16 mouse cellular contexts compared by ENCODE assay signal in genomic region chr6:134504866-134505265, GRCm38 (mm10).
A peak's percentile ranks its signal among the peaks of the same experiment; 100 is the strongest.
DNase-seq lines count a peak whose midpoint lies in the region; ATAC-seq and TF ChIP-seq lines count a peak whose summit lies in the region.
"Had no signal": no experiment of that assay in that cellular context is flagged by ENCODE, and none has a peak within 500 bp of the region (broad histone marks: within the 10 kb centered on the region; RNA-seq: fewer than 3 reads in every experiment).

No protein-coding gene starts in this region.

- no peak for ATAC-seq in hindbrain, embryonic 16.5 days
- ATAC-seq in liver, embryonic 14.5 days (ENCODE audit: insufficient read depth) = peak; percentile 60; the same call in 1 of the 2 replicates
- no peak for ATAC-seq in forebrain, embryonic 13.5 days
- ATAC-seq: CD4-positive, CD25-positive, alpha-beta regulatory T cell, adult 4 months; lung, postnatal 0 days; midbrain, embryonic 16.5 days had no signal

- peaks cover 9% of the 10 kb centered on the region for H3K4me1 ChIP-seq in hindbrain, embryonic 10.5 days (replicated peaks)
- peaks cover 3% of the 10 kb centered on the region; the same call in 1 of the 2 replicates for H3K4me1 ChIP-seq in hindbrain, embryonic 16.5 days (ENCODE audit: control insufficient read depth, insufficient read depth, low read depth, low read length)
- no peaks in the 10 kb centered on the region for H3K4me1 ChIP-seq in liver, embryonic 14.5 days (replicated peaks; ENCODE audit: control insufficient read depth in 2 of 2, insufficient read depth in 2 of 2, low read length in 1 of 2)
- peaks cover 20% of the 10 kb centered on the region for H3K4me1 ChIP-seq in forebrain, embryonic 13.5 days

- TF ChIP-seq CTCF in liver, embryonic 14.5 days (IDR thresholded peaks at IDR 0.05; ENCODE audit: low read depth) = no peak

- H3K36me3 ChIP-seq in hindbrain, embryonic 10.5 days = peaks cover 61% of the 10 kb centered on the region
- peaks cover 13% of the 10 kb centered on the region for H3K36me3 ChIP-seq in hindbrain, embryonic 16.5 days (ENCODE audit: control insufficient read depth, insufficient read depth, low read length)
- peaks cover 7% of the 10 kb centered on the region for H3K36me3 ChIP-seq in liver, embryonic 14.5 days (replicated peaks; ENCODE audit: control insufficient read depth, insufficient read depth, low read depth)
- H3K36me3 ChIP-seq in forebrain, embryonic 13.5 days (ENCODE audit: poor library complexity, severe bottlenecking) = peaks cover 31% of the 10 kb centered on the region

- no peak overlapping the region for H3K4me3 ChIP-seq in hindbrain, embryonic 10.5 days
- no peak overlapping the region for H3K4me3 ChIP-seq in hindbrain, embryonic 16.5 days (ENCODE audit: low read length)
- H3K4me3 ChIP-seq in liver, embryonic 14.5 days (ENCODE audit: insufficient read depth in 1 of 2, low read depth in 2 of 2, low read length in 2 of 2) = no peak overlapping the region
- H3K4me3 ChIP-seq in forebrain, embryonic 13.5 days = no peak overlapping the region
- H3K4me3 ChIP-seq: hindbrain, embryonic 15.5 days had no signal

- no peak overlapping the region for H3K27ac ChIP-seq in hindbrain, embryonic 10.5 days
- no peak overlapping the region for H3K27ac ChIP-seq in hindbrain, embryonic 16.5 days (ENCODE audit: low read depth, low read length)
- H3K27ac ChIP-seq in liver, embryonic 14.5 days = no peak overlapping the region
- H3K27ac ChIP-seq in forebrain, embryonic 13.5 days = no peak overlapping the region
- H3K27ac ChIP-seq: hindbrain, embryonic 15.5 days had no signal

- no peak overlapping the region for H3K4me2 ChIP-seq in hindbrain, embryonic 16.5 days (ENCODE audit: low read length)
- no peak overlapping the region for H3K4me2 ChIP-seq in liver, embryonic 14.5 days (ENCODE audit: low read depth)
- H3K4me2 ChIP-seq in forebrain, embryonic 13.5 days = no peak overlapping the region
- H3K4me2 ChIP-seq: hindbrain, embryonic 15.5 days had no signal

- no peak for TF ChIP-seq EP300 in liver, embryonic 14.5 days (IDR thresholded peaks at IDR 0.05; ENCODE audit: low read depth)

- H3K9ac ChIP-seq in hindbrain, embryonic 16.5 days (ENCODE audit: low read depth, low read length) = no peak overlapping the region
- H3K9ac ChIP-seq in liver, embryonic 14.5 days (replicated peaks) = no peak overlapping the region
- no peak overlapping the region for H3K9ac ChIP-seq in forebrain, embryonic 13.5 days
- H3K9ac ChIP-seq: hindbrain, embryonic 15.5 days had no signal

- WGBS in hindbrain, embryonic 10.5 days = 60% methylated on average over 4 of the region's 4 CpGs
- 63% methylated on average over 4 of the region's 4 CpGs for WGBS in hindbrain, embryonic 16.5 days
- WGBS in liver, embryonic 14.5 days (ENCODE audit: insufficient replicate concordance) = 63% methylated on average over 4 of the region's 4 CpGs
- WGBS in forebrain, embryonic 13.5 days = 72% methylated on average over 4 of the region's 4 CpGs

- H3K27me3 ChIP-seq in hindbrain, embryonic 10.5 days (ENCODE audit: insufficient read depth, poor library complexity, severe bottlenecking) = no peaks in the 10 kb centered on the region
- H3K27me3 ChIP-seq in hindbrain, embryonic 16.5 days (replicated peaks; ENCODE audit: control insufficient read depth, insufficient read depth, low read length) = no peaks in the 10 kb centered on the region
- H3K27me3 ChIP-seq in liver, embryonic 14.5 days (ENCODE audit: control insufficient read depth, insufficient read depth, low read length) = no peaks in the 10 kb centered on the region
- H3K27me3 ChIP-seq in forebrain, embryonic 13.5 days = no peaks in the 10 kb centered on the region
- H3K27me3 ChIP-seq: hindbrain, embryonic 15.5 days had no signal

- H3K9me3 ChIP-seq in hindbrain, embryonic 10.5 days = no peaks in the 10 kb centered on the region
- no peaks in the 10 kb centered on the region for H3K9me3 ChIP-seq in hindbrain, embryonic 16.5 days (ENCODE audit: control insufficient read depth, low read length)
- no peaks in the 10 kb centered on the region for H3K9me3 ChIP-seq in liver, embryonic 14.5 days (ENCODE audit: control insufficient read depth, low read length)
- H3K9me3 ChIP-seq in forebrain, embryonic 13.5 days (replicated peaks) = no peaks in the 10 kb centered on the region
- H3K9me3 ChIP-seq: hindbrain, embryonic 15.5 days had no signal

- peak; percentile 27 for DNase-seq in hindbrain, embryonic 10.5 days (ENCODE audit: low spot score)
- peak; percentile 78 for DNase-seq in embryo, embryonic 11 days
- DNase-seq in forelimb bud, embryonic 11.5 days (ENCODE audit: low read depth, low spot score) = peak; percentile 71
- no peak for DNase-seq in liver, embryonic 14.5 days (ENCODE audit: low read depth in 3 of 3, low spot score in 3 of 3)
- DNase-seq in urinary bladder, postnatal 36 days (ENCODE audit: low spot score in 2 of 2) = no peak
- DNase-seq in ovary, postnatal 36 days (ENCODE audit: low spot score) = no peak
- DNase-seq: cerebellum, postnatal 25 days; kidney, postnatal 25 days; layer of hippocampus, postnatal 36 days; right cerebral cortex, postnatal 25 days had no signal

Comparison
In these comparisons a context has a peak if more than half of its experiments do, and no peak if none do; other contexts are left out.
1. DNase-seq: peak in hindbrain, embryonic 10.5 days (single experiment), embryo, embryonic 11 days (single experiment) and forelimb bud, embryonic 11.5 days (single experiment); none in liver, embryonic 14.5 days (0 of 3), urinary bladder, postnatal 36 days (0 of 2) and ovary, postnatal 36 days (single experiment).